Mouse (Mus musculus) stomach, embryonic 16.5 days (tissue): ENCODE measurements at regions not wholly inside any gene's neighbourhood (a gene's known extent, or its start where the extent isn't known, plus 50 kb on each side); places are given as distances from the start of the nearest gene placed in this dataset.

Source experiments
- ATAC-seq: fragments of 200-750 bp; cut with Nextera tagmentation; 2 replicates; pipeline ENCODE4 v1.8.0; 2017; ENCODE audit warnings: moderate number of reproducible peaks, moderate TSS enrichment; ENCODE audit not compliant: insufficient read depth, low FRiP score
- H3K27ac ChIP-seq: fragments of 300-500 bp; sonication (generic); 2 replicates; pipeline ENCODE4 v1.5.1; 2014; ENCODE audit warnings: low read length
- H3K27me3 ChIP-seq: fragments of 300-500 bp; sonication (generic); 2 replicates; pipeline ENCODE4 v1.6.1; 2014; ENCODE audit warnings: low read length, control low read depth, mixed read lengths; ENCODE audit not compliant: control insufficient read depth, insufficient read depth
- H3K36me3 ChIP-seq: fragments of 300-500 bp; sonication (generic); 2 replicates; pipeline ENCODE4 v1.6.1; 2014; ENCODE audit warnings: low read length; ENCODE audit not compliant: control insufficient read depth, insufficient read depth
- H3K4me1 ChIP-seq: fragments of 300-500 bp; sonication (generic); 2 replicates; pipeline ENCODE4 v1.6.1; 2014; ENCODE audit warnings: low read length, control low read depth, mixed read lengths; ENCODE audit not compliant: control insufficient read depth, insufficient read depth
- H3K4me2 ChIP-seq: fragments of 300-500 bp; sonication (generic); 2 replicates; pipeline ENCODE4 v1.6.1; 2014; ENCODE audit warnings: low read depth, low read length, mixed read lengths
- H3K4me3 ChIP-seq: fragments of 300-500 bp; sonication (generic); replicated peaks from 2 replicates; pipeline ENCODE4 v1.5.1; 2014; ENCODE audit warnings: mild to moderate bottlenecking, low read length
- H3K9ac ChIP-seq: fragments of 300-500 bp; sonication (generic); 2 replicates; pipeline ENCODE4 v1.6.1; 2014; ENCODE audit warnings: low read length
- H3K9me3 ChIP-seq: fragments of 300-500 bp; sonication (generic); replicated peaks from 2 replicates; pipeline ENCODE4 v1.6.1; 2016; ENCODE audit warnings: low read length, control low read depth; ENCODE audit not compliant: control insufficient read depth
- WGBS: fragments of 180-500 bp; shearing (Covaris S2); extraction: QIAGEN DNeasy Blood & Tissue Kit; methylation state at CpG from one replicate; pipeline ENCODE4 v1.1.7; 2014; 5-methylcytosine and 5-hydroxymethylcytosine counted together

DNA sequence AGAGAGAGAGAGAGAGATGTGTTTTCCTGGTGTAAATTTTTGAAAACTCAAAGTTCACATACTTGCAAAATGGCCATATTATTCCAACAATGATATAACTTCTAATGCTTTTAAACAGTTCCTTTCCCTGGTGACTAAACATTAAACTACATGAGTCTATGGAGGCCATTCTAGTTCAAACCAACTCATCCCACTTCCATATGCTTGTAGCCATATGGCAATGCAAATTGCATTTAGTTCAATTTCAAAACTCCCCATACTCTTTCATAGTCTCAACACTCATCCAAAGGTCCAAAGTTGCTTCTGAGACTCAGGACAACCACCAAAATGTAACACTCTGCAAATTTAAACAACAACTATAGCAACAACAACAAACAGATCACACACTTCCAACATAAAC is 1026.5 kb downstream of the Slc16a7 start:
- no peaks in the 10 kb centered on the region for H3K9me3 ChIP-seq
- no peak overlapping the region for H3K4me3 ChIP-seq
- no peaks in the 10 kb centered on the region for H3K36me3 ChIP-seq
- no peak overlapping the region for H3K27ac ChIP-seq
- no peaks in the 10 kb centered on the region for H3K4me1 ChIP-seq
- H3K27me3 ChIP-seq = no peaks in the 10 kb centered on the region
- no peak for ATAC-seq
- no peak overlapping the region for H3K9ac ChIP-seq
- H3K4me2 ChIP-seq = no peak overlapping the region

DNA sequence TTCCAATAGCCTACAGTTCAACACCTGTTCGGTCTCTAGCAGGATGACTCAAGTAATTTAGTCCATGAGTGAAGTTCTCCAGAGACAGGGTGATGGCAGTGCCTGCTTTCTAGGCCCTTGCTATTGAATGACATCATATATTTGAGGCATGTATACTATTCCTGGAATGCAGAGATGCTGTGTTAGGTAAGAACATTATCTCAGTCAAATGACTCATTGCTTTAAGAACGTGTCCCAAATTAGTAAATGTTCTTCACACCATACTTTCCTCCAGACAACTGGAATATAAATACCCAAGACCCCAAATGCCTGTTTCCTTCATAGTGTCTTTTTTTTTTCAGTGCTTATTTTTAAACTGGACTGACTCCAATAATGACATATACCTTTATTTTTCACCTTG is 1018.3 kb downstream of the Slc16a7 start:
- no peaks in the 10 kb centered on the region for H3K9me3 ChIP-seq
- H3K4me3 ChIP-seq = no peak overlapping the region
- H3K27ac ChIP-seq = no peak overlapping the region
- H3K4me1 ChIP-seq = no peaks in the 10 kb centered on the region
- no peaks in the 10 kb centered on the region for H3K27me3 ChIP-seq
- no peak overlapping the region for H3K9ac ChIP-seq
- ATAC-seq = no peak
- no peaks in the 10 kb centered on the region for H3K36me3 ChIP-seq
- no peak overlapping the region for H3K4me2 ChIP-seq
- WGBS = 65% methylated on average over 2 of the region's 2 CpGs

DNA sequence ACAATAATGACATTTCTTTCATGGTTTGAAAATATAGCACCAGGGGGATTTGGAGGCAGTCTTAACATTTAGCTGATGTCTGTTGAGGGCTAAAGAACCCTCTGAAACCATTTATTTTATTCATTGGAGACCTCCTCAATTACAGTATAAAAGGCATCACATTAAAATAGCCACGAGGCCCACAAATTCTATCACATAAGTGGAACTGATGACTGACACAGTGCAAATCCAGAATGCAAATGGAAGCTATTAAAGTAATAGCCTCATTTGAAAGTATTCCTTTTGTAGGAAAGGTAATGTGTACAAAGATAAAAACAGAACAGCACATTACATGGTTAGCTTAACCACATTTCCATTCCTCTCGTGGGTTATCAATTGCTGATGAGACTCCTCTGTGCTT is 986.6 kb downstream of the Slc16a7 start:
- Histone ChIP-seq H3K4me2 (no peak overlapping the region), H3K9ac (no peak overlapping the region), H3K36me3 (no peaks in the 10 kb centered on the region), H3K9me3 (no peaks in the 10 kb centered on the region), H3K27ac (no peak overlapping the region), H3K4me1 (no peaks in the 10 kb centered on the region), H3K27me3 (no peaks in the 10 kb centered on the region), H3K4me3 (no peak overlapping the region)
- 76% methylated on average over 2 of the region's 2 CpGs for WGBS
- no peak for ATAC-seq

DNA sequence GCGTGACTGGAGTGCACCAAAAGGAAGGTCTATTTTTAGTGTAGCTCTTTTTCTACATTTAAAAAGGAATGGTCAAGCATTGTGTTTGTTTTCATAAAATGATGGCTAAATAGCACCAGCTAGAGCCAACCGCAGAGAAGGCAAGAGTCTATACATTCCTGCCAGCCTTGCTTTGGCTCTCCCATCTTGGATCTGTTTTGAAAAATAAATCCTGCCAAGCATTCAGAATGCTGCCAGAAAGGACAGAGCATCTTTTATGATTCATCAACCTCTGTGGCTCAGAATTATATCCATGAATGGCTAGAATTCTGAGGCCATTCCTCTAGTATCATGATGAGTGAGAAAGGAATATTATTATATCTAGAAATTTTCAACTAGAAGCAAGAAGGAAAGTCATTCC is 979.6 kb downstream of the Slc16a7 start:
- H3K9ac ChIP-seq = no peak overlapping the region
- no peak overlapping the region for H3K4me3 ChIP-seq
- no peaks in the 10 kb centered on the region for H3K4me1 ChIP-seq
- H3K4me2 ChIP-seq = no peak overlapping the region
- no peaks in the 10 kb centered on the region for H3K9me3 ChIP-seq
- no peaks in the 10 kb centered on the region for H3K27me3 ChIP-seq
- H3K27ac ChIP-seq = no peak overlapping the region
- 82% methylated on average over 2 of the region's 2 CpGs for WGBS
- no peaks in the 10 kb centered on the region for H3K36me3 ChIP-seq
- ATAC-seq = no peak

DNA sequence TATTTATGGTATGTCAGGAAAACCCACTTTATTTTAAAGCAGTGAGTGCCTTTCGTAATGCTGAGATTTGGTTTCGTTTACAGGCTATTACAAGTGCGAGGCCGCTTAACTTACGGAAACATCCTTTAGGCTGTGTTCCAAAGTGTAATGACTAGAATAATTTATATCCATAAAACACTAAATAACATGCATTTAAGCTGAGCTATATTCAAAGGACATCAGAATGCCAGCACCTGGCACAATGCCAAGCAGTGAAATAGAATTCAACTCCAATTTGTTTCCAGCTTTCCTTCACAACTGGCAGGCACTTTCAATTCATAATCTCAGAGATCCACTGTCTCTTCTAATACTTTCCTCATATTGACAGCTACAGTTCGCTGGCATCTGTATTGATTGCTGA is 972.7 kb downstream of the Slc16a7 start:
- Histone ChIP-seq H3K9me3 (no peaks in the 10 kb centered on the region), H3K4me1 (no peaks in the 10 kb centered on the region), H3K36me3 (no peaks in the 10 kb centered on the region), H3K4me3 (no peak overlapping the region), H3K27me3 (no peaks in the 10 kb centered on the region), H3K9ac (no peak overlapping the region), H3K27ac (no peak overlapping the region), H3K4me2 (no peak overlapping the region)
- ATAC-seq = no peak
- WGBS = 50% methylated on average over 6 of the region's 6 CpGs

DNA sequence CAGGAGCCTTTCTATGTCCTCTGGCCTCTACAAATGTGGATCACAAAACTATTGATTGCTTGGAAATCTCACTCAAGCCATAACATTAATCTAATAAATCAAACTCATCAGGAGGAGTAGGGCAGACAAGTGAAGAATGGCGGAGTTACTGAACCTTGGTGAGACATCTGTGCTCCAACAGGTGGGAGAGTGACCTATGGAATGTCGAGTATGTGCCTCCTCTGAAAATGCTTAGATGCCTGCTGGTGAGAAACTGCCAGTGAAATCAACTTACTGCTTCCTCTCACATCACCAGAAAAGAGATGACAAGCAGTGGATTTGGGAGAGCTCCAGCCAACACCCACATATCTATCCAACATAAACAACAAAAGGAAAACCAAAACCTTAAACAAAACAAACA is 965.8 kb downstream of the Slc16a7 start:
- Histone ChIP-seq H3K4me1 (no peaks in the 10 kb centered on the region), H3K27ac (no peak overlapping the region), H3K27me3 (no peaks in the 10 kb centered on the region), H3K36me3 (no peaks in the 10 kb centered on the region), H3K4me3 (no peak overlapping the region), H3K9ac (no peak overlapping the region), H3K9me3 (no peaks in the 10 kb centered on the region), H3K4me2 (no peak overlapping the region)
- no peak for ATAC-seq
- 25% methylated on average over 2 of the region's 2 CpGs for WGBS
